Mouse (Mus musculus) neutrophil, adult 5-6 weeks (primary cell): ENCODE data around the gene Phactr3. TPM values are rescaled to one million over a fixed set of nuclear protein-coding genes. Genes with fewer than 3 reads are reported as not detected.

Experiments
- total RNA-seq: library from RNA; stranded (forward); fragments of 200-1000 nt; gene quantifications from 2 replicates; pipeline ENCODE4 v1.2.3, GENCODE M21; 2017

Phactr3 gene
- total RNA-seq, 1 experiment from 2014 or later, result 1.5 TPM

Other genes starting within 250 kb of the Phactr3 start
- gene Gm14327, start 221.9 kb upstream of the Phactr3 start, total RNA-seq, result 1.2 TPM in 1 of 2 replicates, not detected in the other
- 13.0 TPM in 1 of 2 replicates, not detected in the other for gene Zfp972, start 193.4 kb upstream of the Phactr3 start, total RNA-seq
- gene Gm14326, start 161.7 kb upstream of the Phactr3 start, total RNA-seq, result 14.4 and 15.1 TPM in 2 replicates
- 95.9 and 127 TPM in 2 replicates for gene Zfp971, start 95.7 kb upstream of the Phactr3 start, total RNA-seq
- 6.4 and 11.2 TPM in 2 replicates for gene Zfp931, start 40.5 kb upstream of the Phactr3 start, total RNA-seq